Mouse (Mus musculus) C2C12 (cell line): ENCODE measurements at regions not wholly inside any gene's neighbourhood (a gene's known extent, or its start where the extent isn't known, plus 50 kb on each side); places are given as distances from the start of the nearest gene placed in this dataset.

Experiments
- CTCF ChIP-seq: IDR thresholded peaks from one replicate; pipeline ENCODE4 v1.5.1; 2011; ENCODE audit not compliant: control insufficient read depth, insufficient read depth, insufficient read length
- FOSL1 ChIP-seq: IDR thresholded peaks from one replicate; pipeline ENCODE4 v1.8.0; 2011; ENCODE audit warnings: mild to moderate bottlenecking, low read length; ENCODE audit not compliant: poor library complexity, insufficient read depth, severe bottlenecking
- MYOD1 ChIP-seq: IDR thresholded peaks from one replicate; pipeline ENCODE4 v1.6.1; 2011; ENCODE audit warnings: low read depth; ENCODE audit not compliant: control insufficient read depth, insufficient read length
- USF1 ChIP-seq: IDR thresholded peaks from one replicate; pipeline ENCODE4 v1.6.1; 2011; ENCODE audit warnings: low read depth, mild to moderate bottlenecking, control low read depth, moderate library complexity

- TF ChIP-seq FOSL1 (no peak), MYOD1 (no peak), CTCF (no peak), USF1 (no peak)
Observed at GRCm38 (mm10) chr2:166432948-166433654, 277.6 kb upstream of the Sulf2 start.
